Mouse (Mus musculus): ENCODE results near the gene Rasgef1c. TPM values are rescaled to one million over a fixed set of nuclear protein-coding genes. Genes with fewer than 3 reads are reported as not detected.
A peak's percentile ranks its signal among the peaks of the same experiment; 100 is the strongest.

Gene Rasgef1c
- polyA plus RNA-seq, 1 experiment from 2014 or later, result not detected

- peaks cover 5% of the 10 kb centered on the region for H3K36me3 ChIP-seq (ENCODE audit: control insufficient read depth, insufficient read depth)
- no peak for ATAC-seq (ENCODE audit: low read depth)
- WGBS (ENCODE audit: insufficient replicate concordance), result 76% methylated on average over 3 of the region's 3 CpGs
Observed at GRCm38 (mm10) chr11:49879950-49880642, 21.5 kb upstream of the Rasgef1c start.

DNA sequence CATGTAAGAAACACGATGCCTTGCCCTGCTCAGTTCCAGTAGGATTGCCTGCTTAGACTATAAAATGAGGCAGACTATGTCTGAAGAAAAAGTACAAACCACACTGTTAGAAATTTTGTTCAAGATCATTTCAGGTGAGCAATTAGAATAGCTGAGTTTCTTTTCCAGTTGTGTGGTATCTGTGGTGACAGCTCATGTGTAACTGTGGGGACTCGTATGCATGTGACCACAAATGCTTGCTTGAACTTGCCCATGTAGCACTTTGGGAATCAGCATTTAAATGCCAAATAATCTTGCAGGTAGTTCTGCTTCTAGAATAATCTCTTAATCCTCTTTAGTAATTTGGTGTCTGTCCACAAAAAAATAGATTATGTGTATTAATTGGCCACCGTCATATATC lies 18.2 kb upstream of the Rasgef1c start:
- WGBS (ENCODE audit: insufficient replicate concordance), result 77% methylated on average over 3 of the region's 3 CpGs
- no peak for ATAC-seq (ENCODE audit: low read depth)
- no peaks in the 10 kb centered on the region for H3K4me1 ChIP-seq (ENCODE audit: control insufficient read depth, low read depth, low read length)
- no peak overlapping the region for H3K9ac ChIP-seq (ENCODE audit: low read depth, low read length)
- peaks cover 4% of the 10 kb centered on the region for H3K36me3 ChIP-seq (ENCODE audit: control insufficient read depth, insufficient read depth)
- H3K27ac ChIP-seq (ENCODE audit: low read length), result no peak overlapping the region
- H3K27me3 ChIP-seq (ENCODE audit: control insufficient read depth, insufficient read depth, low read depth, low read length), result no peaks in the 10 kb centered on the region
- no peaks in the 10 kb centered on the region for H3K9me3 ChIP-seq (replicated peaks; ENCODE audit: control insufficient read depth, low read length)
- no peak overlapping the region for H3K4me3 ChIP-seq (ENCODE audit: low read depth, low read length)
- H3K4me2 ChIP-seq (ENCODE audit: low read depth, low read length), result no peak overlapping the region

More at GRCm38 (mm10) chr11:49879950-49880642, 21.5 kb upstream of the Rasgef1c start:
- no peak overlapping the region for H3K4me2 ChIP-seq (ENCODE audit: low read depth, low read length)
- no peak overlapping the region for H3K27ac ChIP-seq (ENCODE audit: low read length)
- H3K9me3 ChIP-seq (replicated peaks; ENCODE audit: control insufficient read depth, low read length), result no peaks in the 10 kb centered on the region
- H3K27me3 ChIP-seq (ENCODE audit: control insufficient read depth, insufficient read depth, low read depth, low read length), result no peaks in the 10 kb centered on the region
- H3K4me1 ChIP-seq (ENCODE audit: control insufficient read depth, low read depth, low read length), result no peaks in the 10 kb centered on the region
- no peak overlapping the region for H3K9ac ChIP-seq (ENCODE audit: low read depth, low read length)
- no peak overlapping the region for H3K4me3 ChIP-seq (ENCODE audit: low read depth, low read length)

DNA sequence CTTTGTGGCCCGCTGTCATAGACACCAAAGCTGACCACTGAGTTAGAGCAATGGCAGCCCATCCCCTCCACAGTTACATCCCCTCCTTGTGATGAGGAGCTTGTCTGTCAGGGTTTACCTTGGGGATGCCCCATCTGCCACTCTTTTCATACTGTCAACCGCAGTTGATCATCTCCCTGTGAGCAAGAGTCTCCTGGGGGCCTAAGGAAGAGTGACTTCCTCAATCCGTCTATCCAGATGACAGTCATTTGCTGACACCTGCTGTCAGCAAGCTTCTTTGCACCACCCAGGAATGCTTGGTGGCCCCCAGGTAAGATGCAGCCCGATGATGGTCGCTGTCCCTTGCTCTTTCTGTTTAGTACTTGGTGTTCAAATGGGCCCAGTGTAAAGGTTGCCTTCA lies 13.2 kb upstream of the Rasgef1c start:
- 57% methylated on average over 5 of the region's 5 CpGs for WGBS (ENCODE audit: insufficient replicate concordance)
- H3K27ac ChIP-seq (ENCODE audit: low read length), result no peak overlapping the region
- no peak overlapping the region for H3K4me2 ChIP-seq (ENCODE audit: low read depth, low read length)

GRCm38 (mm10) chr11:49891993-49892392 lies 9.6 kb upstream of the Rasgef1c start:
- Histone ChIP-seq H3K9ac (ENCODE audit: low read depth, low read length) (no peak overlapping the region), H3K27me3 (ENCODE audit: control insufficient read depth, insufficient read depth, low read depth, low read length) (no peaks in the 10 kb centered on the region), H3K27ac (ENCODE audit: low read length) (no peak overlapping the region)

More for the DNA sequence above, 13.2 kb upstream of the Rasgef1c start:
- Histone ChIP-seq H3K4me1 (ENCODE audit: control insufficient read depth, low read depth, low read length) (no peaks in the 10 kb centered on the region), H3K36me3 (ENCODE audit: control insufficient read depth, insufficient read depth) (no peaks in the 10 kb centered on the region; the same call in 1 of the 2 replicates), H3K4me3 (ENCODE audit: low read depth, low read length) (no peak overlapping the region), H3K27me3 (ENCODE audit: control insufficient read depth, insufficient read depth, low read depth, low read length) (no peaks in the 10 kb centered on the region), H3K9ac (ENCODE audit: low read depth, low read length) (no peak overlapping the region), H3K9me3 (replicated peaks; ENCODE audit: control insufficient read depth, low read length) (no peaks in the 10 kb centered on the region)
- no peak for ATAC-seq (ENCODE audit: low read depth)

DNA sequence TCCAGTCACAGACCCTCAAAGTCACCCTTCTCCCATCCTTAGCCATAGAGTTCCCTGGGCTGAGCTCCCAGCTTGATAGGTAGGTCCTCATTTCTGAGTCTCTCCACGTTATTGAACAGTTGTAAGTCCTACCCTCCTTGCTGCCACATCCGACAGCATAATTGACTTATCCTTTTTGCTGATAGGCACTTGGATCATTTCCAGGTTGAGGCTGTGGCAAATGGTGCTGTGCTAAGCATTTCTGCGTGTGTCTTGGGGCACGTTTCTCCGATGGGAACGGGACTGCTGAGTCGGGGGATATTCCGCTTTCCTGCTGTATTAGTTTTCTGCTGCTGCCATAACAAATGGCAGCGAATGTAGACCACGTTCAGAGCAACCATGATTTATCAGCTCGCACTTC lies 7.8 kb upstream of the Rasgef1c start:
- no peaks in the 10 kb centered on the region for H3K36me3 ChIP-seq (ENCODE audit: control insufficient read depth, insufficient read depth)
- no peak for ATAC-seq (ENCODE audit: low read depth)
- no peaks in the 10 kb centered on the region; the same call in 1 of the 2 replicates for H3K27me3 ChIP-seq (ENCODE audit: control insufficient read depth, insufficient read depth, low read depth, low read length)
- H3K4me2 ChIP-seq (ENCODE audit: low read depth, low read length), result no peak overlapping the region
- no peaks in the 10 kb centered on the region for H3K9me3 ChIP-seq (replicated peaks; ENCODE audit: control insufficient read depth, low read length)
- no peaks in the 10 kb centered on the region for H3K4me1 ChIP-seq (ENCODE audit: control insufficient read depth, low read depth, low read length)
- 66% methylated on average over 11 of the region's 11 CpGs for WGBS (ENCODE audit: insufficient replicate concordance)
- H3K27ac ChIP-seq (ENCODE audit: low read length), result no peak overlapping the region
- H3K9ac ChIP-seq (ENCODE audit: low read depth, low read length), result no peak overlapping the region
- no peak overlapping the region for H3K4me3 ChIP-seq (ENCODE audit: low read depth, low read length)

More at GRCm38 (mm10) chr11:49891993-49892392, 9.6 kb upstream of the Rasgef1c start:
- Histone ChIP-seq H3K4me3 (ENCODE audit: low read depth, low read length) (no peak overlapping the region), H3K4me1 (ENCODE audit: control insufficient read depth, low read depth, low read length) (no peaks in the 10 kb centered on the region), H3K36me3 (ENCODE audit: control insufficient read depth, insufficient read depth) (no peaks in the 10 kb centered on the region; the same call in 1 of the 2 replicates), H3K9me3 (replicated peaks; ENCODE audit: control insufficient read depth, low read length) (no peaks in the 10 kb centered on the region), H3K4me2 (ENCODE audit: low read depth, low read length) (no peak overlapping the region)
- ATAC-seq (ENCODE audit: low read depth), result no peak
- 44% methylated on average over 5 of the region's 5 CpGs for WGBS (ENCODE audit: insufficient replicate concordance)

GRCm38 (mm10) chr11:49895966-49896590 lies 5.6 kb upstream of the Rasgef1c start:
- no peaks in the 10 kb centered on the region for H3K9me3 ChIP-seq (replicated peaks; ENCODE audit: control insufficient read depth, low read length)
- H3K36me3 ChIP-seq (ENCODE audit: control insufficient read depth, insufficient read depth), result no peaks in the 10 kb centered on the region
- no peak overlapping the region for H3K4me2 ChIP-seq (ENCODE audit: low read depth, low read length)
- H3K4me3 ChIP-seq (ENCODE audit: low read depth, low read length), result no peak overlapping the region
- H3K27ac ChIP-seq (ENCODE audit: low read length), result no peak overlapping the region
- no peak for ATAC-seq (ENCODE audit: low read depth)
- H3K9ac ChIP-seq (ENCODE audit: low read depth, low read length), result no peak overlapping the region
- H3K27me3 ChIP-seq (ENCODE audit: control insufficient read depth, insufficient read depth, low read depth, low read length), result peaks cover 18% of the 10 kb centered on the region
- no peaks in the 10 kb centered on the region for H3K4me1 ChIP-seq (ENCODE audit: control insufficient read depth, low read depth, low read length)
- WGBS (ENCODE audit: insufficient replicate concordance), result 10% methylated on average over 6 of the region's 6 CpGs

- WGBS (ENCODE audit: insufficient replicate concordance), result 28% methylated on average over 6 of the region's 6 CpGs
- H3K27me3 ChIP-seq (ENCODE audit: control insufficient read depth, insufficient read depth, low read depth, low read length), result peaks cover 40% of the 10 kb centered on the region
- H3K9me3 ChIP-seq (replicated peaks; ENCODE audit: control insufficient read depth, low read length), result no peaks in the 10 kb centered on the region
- H3K36me3 ChIP-seq (ENCODE audit: control insufficient read depth, insufficient read depth), result no peaks in the 10 kb centered on the region
- H3K9ac ChIP-seq (ENCODE audit: low read depth, low read length), result no peak overlapping the region
- no peak overlapping the region for H3K4me3 ChIP-seq (ENCODE audit: low read depth, low read length)
- H3K27ac ChIP-seq (ENCODE audit: low read length), result no peak overlapping the region
- H3K4me2 ChIP-seq (ENCODE audit: low read depth, low read length), result no peak overlapping the region
- peaks cover 3% of the 10 kb centered on the region for H3K4me1 ChIP-seq (ENCODE audit: control insufficient read depth, low read depth, low read length)
- no peak for ATAC-seq (ENCODE audit: low read depth)
Observed at GRCm38 (mm10) chr11:49900043-49900442, 1.6 kb upstream of the Rasgef1c start.

DNA sequence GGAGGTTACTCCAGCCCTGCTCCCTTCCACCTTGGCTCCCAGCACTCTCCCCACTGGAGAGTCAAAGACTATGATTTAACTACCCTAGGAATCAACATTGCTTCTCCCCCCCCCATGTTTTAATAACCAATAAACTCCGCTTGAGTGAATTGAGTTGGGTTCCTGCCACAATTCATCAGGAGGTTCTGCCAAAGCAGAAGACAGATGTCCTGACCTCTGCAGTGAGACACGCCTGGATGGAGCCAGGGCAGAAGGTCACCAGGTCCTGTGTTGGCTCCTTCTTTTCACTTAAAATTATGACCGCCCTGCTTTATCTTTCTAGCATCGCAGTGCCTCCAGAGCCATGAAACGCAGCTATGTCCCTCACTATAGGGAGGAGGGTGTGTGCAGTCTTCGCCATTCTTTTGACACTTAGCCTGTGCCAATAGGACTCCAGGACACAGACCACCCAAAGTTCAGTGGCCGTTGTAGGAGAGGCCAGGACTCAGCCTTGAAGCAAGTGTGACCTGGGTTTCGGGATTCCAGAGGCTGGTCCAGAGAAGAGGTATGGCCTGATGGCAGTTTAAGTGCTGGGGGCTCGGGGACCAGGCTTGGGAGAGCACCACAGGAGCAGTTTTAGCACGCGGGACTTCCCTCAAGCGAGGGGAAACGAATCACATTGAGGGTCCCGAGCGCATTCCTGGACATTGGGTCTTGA lies 525 bp upstream of the Rasgef1c start:
- no peak for ATAC-seq (ENCODE audit: low read depth)
- Histone ChIP-seq H3K4me1 (ENCODE audit: control insufficient read depth, low read depth, low read length) (peaks cover 3% of the 10 kb centered on the region), H3K4me3 (ENCODE audit: low read depth, low read length) (peak overlapping the region; percentile 59), H3K9ac (ENCODE audit: low read depth, low read length) (no peak overlapping the region), H3K27ac (ENCODE audit: low read length) (no peak overlapping the region), H3K9me3 (replicated peaks; ENCODE audit: control insufficient read depth, low read length) (no peaks in the 10 kb centered on the region), H3K4me2 (ENCODE audit: low read depth, low read length) (peak overlapping the region; percentile 86), H3K27me3 (ENCODE audit: control insufficient read depth, insufficient read depth, low read depth, low read length) (peaks cover 40% of the 10 kb centered on the region), H3K36me3 (ENCODE audit: control insufficient read depth, insufficient read depth) (no peaks in the 10 kb centered on the region)
- WGBS (ENCODE audit: insufficient replicate concordance), result 26% methylated on average over 15 of the region's 15 CpGs

DNA sequence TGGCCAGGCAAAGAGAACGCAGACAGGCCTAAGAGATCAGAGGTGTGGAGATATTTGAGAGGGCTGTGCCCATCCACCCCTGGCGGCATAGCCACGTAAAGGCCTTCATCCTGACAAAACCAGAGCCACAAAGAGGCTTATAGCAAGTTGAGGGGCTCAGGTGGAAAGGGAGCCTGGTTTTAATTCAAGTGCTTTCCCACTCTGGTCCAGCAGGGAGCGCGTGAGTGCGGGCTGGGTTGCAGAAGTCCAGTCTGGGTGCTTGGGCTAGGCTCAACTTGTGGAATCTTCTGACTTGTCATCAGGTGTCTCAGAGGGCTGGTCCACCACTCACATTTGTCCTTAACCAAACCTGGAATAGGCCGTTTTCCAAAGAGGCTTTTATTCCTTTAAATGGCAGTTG lies 1.7 kb downstream of the Rasgef1c start:
- Histone ChIP-seq H3K4me2 (ENCODE audit: low read depth, low read length) (no peak overlapping the region), H3K36me3 (ENCODE audit: control insufficient read depth, insufficient read depth) (no peaks in the 10 kb centered on the region), H3K27me3 (ENCODE audit: control insufficient read depth, insufficient read depth, low read depth, low read length) (peaks cover 40% of the 10 kb centered on the region), H3K4me3 (ENCODE audit: low read depth, low read length) (no peak overlapping the region), H3K27ac (ENCODE audit: low read length) (no peak overlapping the region), H3K4me1 (ENCODE audit: control insufficient read depth, low read depth, low read length) (peaks cover 3% of the 10 kb centered on the region), H3K9ac (ENCODE audit: low read depth, low read length) (no peak overlapping the region), H3K9me3 (replicated peaks; ENCODE audit: control insufficient read depth, low read length) (no peaks in the 10 kb centered on the region)
- WGBS (ENCODE audit: insufficient replicate concordance), result 15% methylated on average over 7 of the region's 7 CpGs
- ATAC-seq (ENCODE audit: low read depth), result no peak
